Mouse (Mus musculus) kidney, embryonic 14.5 days (tissue): ENCODE data around the gene Ndufb8. TPM values are rescaled to one million over a fixed set of nuclear protein-coding genes. Genes with fewer than 3 reads are reported as not detected.

Experiments used
- ATAC-seq: fragments of 200-750 bp; cut with Nextera tagmentation; 2 replicates; pipeline ENCODE4 v1.8.0; 2017; ENCODE audit warnings: moderate number of reproducible peaks, mild to moderate bottlenecking, moderate TSS enrichment, moderate library complexity; ENCODE audit not compliant: low FRiP score, low TSS enrichment
- H3K27ac ChIP-seq: fragments of 300-500 bp; sonication (generic); 2 replicates; pipeline ENCODE4 v1.5.1; 2014; ENCODE audit warnings: low read depth, mild to moderate bottlenecking, low read length, moderate library complexity, mixed read lengths
- H3K27me3 ChIP-seq: fragments of 300-500 bp; sonication (generic); 2 replicates; pipeline ENCODE4 v1.6.1; 2014; ENCODE audit warnings: mild to moderate bottlenecking, low read length; ENCODE audit not compliant: control insufficient read depth, insufficient read depth
- H3K36me3 ChIP-seq: fragments of 300-500 bp; sonication (generic); 2 replicates; pipeline ENCODE4 v1.6.1; 2014; ENCODE audit warnings: low read length, mixed read lengths; ENCODE audit not compliant: control insufficient read depth, insufficient read depth
- H3K4me1 ChIP-seq: fragments of 300-500 bp; sonication (generic); 2 replicates; pipeline ENCODE4 v1.6.1; 2014; ENCODE audit warnings: low read length, mixed read lengths; ENCODE audit not compliant: control insufficient read depth, insufficient read depth
- H3K4me2 ChIP-seq: fragments of 300-500 bp; sonication (generic); replicated peaks from 2 replicates; pipeline ENCODE4 v1.6.1; 2014; ENCODE audit warnings: low read depth, mild to moderate bottlenecking, low read length
- H3K4me3 ChIP-seq: fragments of 300-500 bp; sonication (generic); 2 replicates; pipeline ENCODE4 v1.5.1; 2014; ENCODE audit warnings: mild to moderate bottlenecking, low read length
- H3K9ac ChIP-seq: fragments of 300-500 bp; sonication (generic); 2 replicates; pipeline ENCODE4 v1.6.1; 2014; ENCODE audit warnings: low read depth, mild to moderate bottlenecking, low read length, moderate library complexity
- H3K9me3 ChIP-seq: fragments of 300-500 bp; sonication (generic); 2 replicates; pipeline ENCODE4 v1.6.1; 2016; ENCODE audit warnings: low read length; ENCODE audit not compliant: control insufficient read depth
- WGBS: fragments of 180-500 bp; shearing (Covaris S2); extraction: QIAGEN DNeasy Blood & Tissue Kit; methylation state at CpG from one replicate; pipeline ENCODE4 v1.1.7; 2014; 5-methylcytosine and 5-hydroxymethylcytosine counted together
- polyA plus RNA-seq: library from polyadenylated mRNA; unstranded; fragments of >200 nt; fragmentation: Nextera tagmentation; extraction: Ambion mirVana; gene quantifications from 2 replicates; pipeline ENCODE4 v1.2.1, GENCODE M21; 2014

The Ndufb8 gene
- polyA plus RNA-seq, 1 experiment from 2014 or later = 579 TPM

GRCm38 (mm10) chr19:44517996-44518768 lies 37.1 kb downstream of the Ndufb8 start:
- Histone ChIP-seq H3K4me1 (peaks cover 49% of the 10 kb centered on the region), H3K4me3 (no peak overlapping the region), H3K9me3 (no peaks in the 10 kb centered on the region), H3K9ac (no peak overlapping the region), H3K36me3 (no peaks in the 10 kb centered on the region), H3K4me2 (no peak overlapping the region), H3K27ac (peak overlapping the region; percentile 37; the same call in 1 of the 2 replicates), H3K27me3 (no peaks in the 10 kb centered on the region)
- no peak for ATAC-seq
- WGBS = 50% methylated on average over 12 of the region's 12 CpGs

DNA sequence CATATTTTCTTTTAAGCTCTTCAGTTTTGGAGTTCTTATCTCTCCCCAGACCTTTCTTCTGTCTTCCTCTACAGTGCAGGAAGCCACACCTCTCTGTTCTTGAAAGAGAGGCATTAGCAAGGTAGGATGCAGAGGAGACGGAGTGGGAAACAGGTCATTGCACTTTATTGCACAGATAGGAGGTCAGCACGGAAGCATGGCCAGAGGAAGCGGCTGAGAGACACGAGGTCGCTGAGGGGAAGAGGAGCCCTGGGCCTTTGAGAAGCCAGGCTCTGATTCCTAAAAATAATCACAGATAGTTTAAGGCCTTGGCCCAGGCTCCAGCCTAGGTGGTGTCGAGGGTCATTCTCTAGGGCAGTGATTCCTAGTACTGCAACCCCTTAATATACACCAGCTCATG lies 39.5 kb downstream of the Ndufb8 start:
- peaks cover 9% of the 10 kb centered on the region for H3K27me3 ChIP-seq
- no peaks in the 10 kb centered on the region for H3K36me3 ChIP-seq
- no peak overlapping the region for H3K4me2 ChIP-seq
- ATAC-seq = no peak
- H3K9me3 ChIP-seq = no peaks in the 10 kb centered on the region
- H3K9ac ChIP-seq = no peak overlapping the region
- H3K4me3 ChIP-seq = no peak overlapping the region
- peaks cover 67% of the 10 kb centered on the region for H3K4me1 ChIP-seq
- H3K27ac ChIP-seq = no peak overlapping the region; the same call in 1 of the 2 replicates
- 27% methylated on average over 6 of the region's 6 CpGs for WGBS

- peaks cover 15% of the 10 kb centered on the region for H3K27me3 ChIP-seq
Measured at GRCm38 (mm10) chr19:44514521-44515451, 40.5 kb downstream of the Ndufb8 start.

DNA sequence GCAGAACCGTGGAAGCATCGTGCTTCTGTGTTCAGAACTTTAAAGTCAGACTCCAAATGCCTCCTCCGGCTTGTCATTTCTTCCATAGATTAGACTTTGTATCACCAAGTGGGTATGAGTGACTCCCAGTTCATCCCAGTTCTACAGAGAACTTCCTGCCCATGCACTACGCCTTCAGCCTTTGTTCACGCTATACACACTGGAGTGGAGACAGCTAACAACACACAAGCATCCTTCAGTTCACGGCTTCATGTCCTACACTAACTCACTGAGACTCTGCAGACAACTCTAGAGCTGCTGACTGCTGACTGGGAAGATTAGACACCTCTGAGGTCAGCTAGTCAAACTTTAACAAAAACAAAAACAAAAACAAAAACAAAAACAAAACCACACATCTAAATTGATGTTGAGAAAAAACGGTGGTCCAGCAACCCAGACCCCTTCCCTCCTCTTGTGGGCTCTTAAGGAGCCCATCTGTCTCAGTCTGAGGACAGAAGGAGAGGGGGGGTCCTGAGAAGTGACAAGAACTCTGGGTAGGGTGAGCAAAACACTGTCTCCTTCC lies 41.2 kb downstream of the Ndufb8 start:
- Histone ChIP-seq H3K4me3 (no peak overlapping the region), H3K9ac (no peak overlapping the region), H3K4me2 (peak overlapping the region; percentile 12; the same call in 1 of the 2 replicates), H3K9me3 (no peaks in the 10 kb centered on the region), H3K27me3 (peaks cover 20% of the 10 kb centered on the region), H3K4me1 (peaks cover 70% of the 10 kb centered on the region), H3K36me3 (no peaks in the 10 kb centered on the region), H3K27ac (peak overlapping the region; percentile 80; the same call in 1 of the 2 replicates)
- 25% methylated on average over 7 of the region's 7 CpGs for WGBS
- no peak for ATAC-seq

More at GRCm38 (mm10) chr19:44514521-44515451, 40.5 kb downstream of the Ndufb8 start:
- 11% methylated on average over 14 of the region's 14 CpGs for whole genome bisulfite sequencing
- Histone ChIP-seq H3K4me3 (no peak overlapping the region), H3K9me3 (no peaks in the 10 kb centered on the region), H3K27ac (peak overlapping the region; percentile 80; the same call in 1 of the 2 replicates), H3K9ac (no peak overlapping the region), H3K4me2 (peak overlapping the region; percentile 12; the same call in 1 of the 2 replicates), H3K36me3 (no peaks in the 10 kb centered on the region), H3K4me1 (peaks cover 75% of the 10 kb centered on the region)
- peak; percentile 50; the same call in 1 of the 2 replicates for ATAC-seq

- H3K4me2 ChIP-seq = no peak overlapping the region; the same call in 1 of the 2 replicates
- no peak overlapping the region for H3K4me3 ChIP-seq
- no peaks in the 10 kb centered on the region for H3K36me3 ChIP-seq
- WGBS = 18% methylated on average over 11 of the region's 11 CpGs
- no peak overlapping the region for H3K9ac ChIP-seq
- no peaks in the 10 kb centered on the region for H3K9me3 ChIP-seq
- H3K27ac ChIP-seq = peak overlapping the region; percentile 3; the same call in 1 of the 2 replicates
- no peak for ATAC-seq
- H3K4me1 ChIP-seq = peaks cover 63% of the 10 kb centered on the region
- H3K27me3 ChIP-seq = peaks cover 24% of the 10 kb centered on the region
Measured at GRCm38 (mm10) chr19:44513054-44513833, 42.0 kb downstream of the Ndufb8 start.

DNA sequence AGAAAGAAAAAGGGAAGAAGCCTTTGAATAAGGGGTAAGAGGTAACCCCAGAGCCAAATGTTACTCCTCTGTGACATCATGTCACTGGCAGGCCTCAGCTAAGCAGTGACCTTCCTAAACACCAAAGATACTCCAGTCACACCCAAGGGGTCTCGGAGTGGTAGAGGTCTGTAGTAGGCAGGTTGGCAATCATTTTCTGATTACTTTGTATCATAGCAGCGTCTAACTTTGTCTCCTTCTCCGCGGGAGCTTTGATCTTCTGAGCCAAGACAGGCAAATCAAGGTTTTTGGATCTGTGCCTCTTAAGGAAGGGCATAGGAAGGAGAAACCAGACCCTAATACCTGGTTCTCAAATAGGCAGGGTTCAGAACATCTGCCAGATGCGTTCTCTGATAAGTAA lies 42.6 kb downstream of the Ndufb8 start:
- peaks cover 57% of the 10 kb centered on the region for H3K4me1 ChIP-seq
- H3K9ac ChIP-seq = no peak overlapping the region
- H3K9me3 ChIP-seq = no peaks in the 10 kb centered on the region
- 32% methylated on average over 5 of the region's 5 CpGs for WGBS
- H3K36me3 ChIP-seq = no peaks in the 10 kb centered on the region
- ATAC-seq = no peak
- no peak overlapping the region for H3K27ac ChIP-seq
- H3K27me3 ChIP-seq = peaks cover 24% of the 10 kb centered on the region
- H3K4me2 ChIP-seq = 0 out of 2 replicates have a peak overlapping the region, but pooled peaks have one; percentile 67
- H3K4me3 ChIP-seq = no peak overlapping the region

- WGBS = under 1% methylated on average over 64 of the region's 66 CpGs
- Histone ChIP-seq H3K4me2 (peak overlapping the region; percentile 67), H3K4me1 (peaks cover 57% of the 10 kb centered on the region), H3K9me3 (no peaks in the 10 kb centered on the region), H3K27ac (peak overlapping the region; percentile 13; the same call in 1 of the 2 replicates), H3K27me3 (peaks cover 24% of the 10 kb centered on the region), H3K36me3 (no peaks in the 10 kb centered on the region), H3K4me3 (peak overlapping the region; percentile 36), H3K9ac (peak overlapping the region; percentile 42)
- ATAC-seq = peak; percentile 34; the same call in 1 of the 2 replicates
Measured at GRCm38 (mm10) chr19:44511451-44512231, 43.6 kb downstream of the Ndufb8 start.
